22 mouse cellular contexts compared by ENCODE assay signal in the genomic region with DNA sequence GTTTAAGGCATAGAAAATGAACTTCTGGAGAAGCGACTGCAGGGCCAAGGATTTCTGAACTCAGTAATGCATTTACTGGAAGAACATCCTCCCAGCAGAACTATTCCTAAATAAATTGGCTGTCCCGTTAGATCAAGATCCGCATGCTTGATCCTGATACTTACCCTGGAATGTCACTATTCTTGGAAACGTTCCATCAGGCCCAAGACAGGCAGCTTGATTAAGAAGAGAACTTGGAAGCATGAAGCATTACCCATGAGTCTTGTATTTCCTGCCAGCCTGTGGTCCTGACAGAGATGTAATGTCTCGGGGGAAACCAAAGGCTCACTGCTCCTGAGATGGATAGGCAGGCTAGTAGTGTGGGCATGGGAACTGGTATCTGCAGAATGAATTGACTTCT.
DNase-seq lines count a peak whose midpoint lies in the region; ATAC-seq and TF ChIP-seq lines count a peak whose summit lies in the region.
"Had no signal": no experiment of that assay in that cellular context is flagged by ENCODE, and none has a peak within 500 bp of the region (broad histone marks: within the 10 kb centered on the region; RNA-seq: fewer than 3 reads in every experiment).

No protein-coding gene starts in this region.

- DNase-seq in embryonic facial prominence, embryonic 10.5 days (ENCODE audit: low spot score), result no peak
- peak; percentile 64 for DNase-seq in kidney, adult 2 months
- DNase-seq in kidney, adult 18-20 months, result no peak
- DNase-seq in liver, adult 2 months (ENCODE audit: extremely low read depth, low read depth, low spot score), result peak; percentile 6
- peak; percentile 53 for DNase-seq in embryonic facial prominence, embryonic 14.5 days (ENCODE audit: low spot score)
- DNase-seq in cerebellum, adult 11 months, result no peak
- DNase-seq: adrenal gland, postnatal 10 days; B cell, adult 2 months; cerebellum, adult 18-20 months; cerebellum, postnatal 10 days; gastrocnemius, postnatal 10 days; heart, adult 18-20 months; heart, postnatal 10 days; heart, postnatal 4 days had no signal

- no peak overlapping the region for H3K9ac ChIP-seq in embryonic facial prominence, embryonic 13.5 days
- H3K9ac ChIP-seq in liver, adult 2 months (ENCODE audit: low read depth, low read length), result no peak overlapping the region
- no peak overlapping the region for H3K9ac ChIP-seq in liver, embryonic 12.5 days
- H3K9ac ChIP-seq in embryonic facial prominence, embryonic 14.5 days (ENCODE audit: low read depth, low read length), result no peak overlapping the region
- H3K9ac ChIP-seq: forebrain, embryonic 12.5 days; hindbrain, embryonic 13.5 days had no signal

- no peaks in the 10 kb centered on the region for H3K27me3 ChIP-seq in embryonic facial prominence, embryonic 13.5 days
- H3K27me3 ChIP-seq in embryonic facial prominence, embryonic 10.5 days (replicated peaks; ENCODE audit: low read depth, poor library complexity, severe bottlenecking), result no peaks in the 10 kb centered on the region
- no peaks in the 10 kb centered on the region for H3K27me3 ChIP-seq in kidney, adult 2 months (replicated peaks; ENCODE audit: control insufficient read depth, insufficient read depth, low read length)
- no peaks in the 10 kb centered on the region for H3K27me3 ChIP-seq in liver, adult 2 months (ENCODE audit: control insufficient read depth, insufficient read depth, low read length)
- no peaks in the 10 kb centered on the region for H3K27me3 ChIP-seq in liver, embryonic 12.5 days (replicated peaks)
- H3K27me3 ChIP-seq in embryonic facial prominence, embryonic 14.5 days (replicated peaks; ENCODE audit: control insufficient read depth, insufficient read depth, low read length), result no peaks in the 10 kb centered on the region
- H3K27me3 ChIP-seq: forebrain, embryonic 12.5 days; hindbrain, embryonic 13.5 days had no signal

- 66% methylated on average over 5 of the region's 5 CpGs for WGBS in embryonic facial prominence, embryonic 13.5 days
- WGBS in embryonic facial prominence, embryonic 10.5 days, result 86% methylated on average over 5 of the region's 5 CpGs
- whole genome bisulfite sequencing in kidney, adult 2 months, result 39% methylated on average over 5 of the region's 5 CpGs
- WGBS in liver, adult 2 months, result 86% methylated on average over 5 of the region's 5 CpGs
- WGBS in liver, embryonic 12.5 days (ENCODE audit: insufficient replicate concordance), result 60% methylated on average over 5 of the region's 5 CpGs
- 73% methylated on average over 5 of the region's 5 CpGs for WGBS in embryonic facial prominence, embryonic 14.5 days

- no peak for TF ChIP-seq POLR2A in kidney, adult 2 months (IDR thresholded peaks at IDR 0.05; ENCODE audit: low read depth, low read length)
- TF ChIP-seq POLR2A in liver, adult 2 months (IDR thresholded peaks at IDR 0.05; ENCODE audit: extremely low read depth, insufficient read depth, low read length), result no peak

- H3K4me3 ChIP-seq in embryonic facial prominence, embryonic 13.5 days, result no peak overlapping the region
- H3K4me3 ChIP-seq in embryonic facial prominence, embryonic 10.5 days, result no peak overlapping the region
- no peak overlapping the region for H3K4me3 ChIP-seq in kidney, adult 2 months (ENCODE audit: insufficient read depth, low read depth, low read length)
- H3K4me3 ChIP-seq in liver, adult 2 months (ENCODE audit: insufficient read depth, low read depth, low read length), result no peak overlapping the region
- no peak overlapping the region for H3K4me3 ChIP-seq in liver, embryonic 12.5 days
- no peak overlapping the region for H3K4me3 ChIP-seq in embryonic facial prominence, embryonic 14.5 days (ENCODE audit: low read depth, low read length)
- H3K4me3 ChIP-seq: forebrain, embryonic 12.5 days; heart, embryonic 10.5 days; hindbrain, embryonic 13.5 days had no signal

- no peak for TF ChIP-seq CTCF in kidney, adult 2 months (conservative IDR thresholded peaks at IDR 0.05; ENCODE audit: insufficient read depth, insufficient read length, low read depth, low read length)
- no peak for TF ChIP-seq CTCF in liver, adult 2 months (IDR thresholded peaks at IDR 0.05; ENCODE audit: low read depth, low read length)

- H3K79me2 ChIP-seq in liver, adult 2 months (ENCODE audit: control insufficient read depth, insufficient read depth, low read length), result no peaks in the 10 kb centered on the region

- no peak overlapping the region for H3K4me2 ChIP-seq in embryonic facial prominence, embryonic 13.5 days
- H3K4me2 ChIP-seq in liver, embryonic 12.5 days, result no peak overlapping the region
- no peak overlapping the region for H3K4me2 ChIP-seq in embryonic facial prominence, embryonic 14.5 days (ENCODE audit: low read depth, low read length)
- H3K4me2 ChIP-seq: forebrain, embryonic 12.5 days; hindbrain, embryonic 13.5 days had no signal

- peak overlapping the region; percentile 48; the same call in 1 of the 2 replicates for H3K27ac ChIP-seq in embryonic facial prominence, embryonic 13.5 days
- no peak overlapping the region for H3K27ac ChIP-seq in embryonic facial prominence, embryonic 10.5 days (replicated peaks)
- no peak overlapping the region for H3K27ac ChIP-seq in kidney, adult 2 months (ENCODE audit: insufficient read depth, low read depth, low read length)
- no peak overlapping the region for H3K27ac ChIP-seq in liver, adult 2 months (replicated peaks; ENCODE audit: insufficient read depth, low read depth, low read length)
- no peak overlapping the region for H3K27ac ChIP-seq in liver, embryonic 12.5 days
- H3K27ac ChIP-seq in embryonic facial prominence, embryonic 14.5 days (replicated peaks; ENCODE audit: low read depth, low read length), result no peak overlapping the region
- H3K27ac ChIP-seq: forebrain, embryonic 12.5 days; heart, embryonic 10.5 days; hindbrain, embryonic 13.5 days had no signal

- ATAC-seq in embryonic facial prominence, embryonic 13.5 days (ENCODE audit: insufficient number of reproducible peaks, insufficient read depth, low FRiP score, low TSS enrichment, low read depth), result no peak
- ATAC-seq in liver, embryonic 12.5 days, result no peak
- no peak for ATAC-seq in embryonic facial prominence, embryonic 14.5 days (ENCODE audit: low read depth)
- ATAC-seq: CD4-positive, CD25-positive, alpha-beta regulatory T cell, adult 4 months; forebrain, embryonic 16.5 days had no signal

- H3K4me1 ChIP-seq in embryonic facial prominence, embryonic 13.5 days, result peaks cover 32% of the 10 kb centered on the region
- peaks cover 6% of the 10 kb centered on the region; the same call in 1 of the 2 replicates for H3K4me1 ChIP-seq in embryonic facial prominence, embryonic 10.5 days
- H3K4me1 ChIP-seq in kidney, adult 2 months (ENCODE audit: control insufficient read depth, insufficient read depth, low read length), result no peaks in the 10 kb centered on the region
- H3K4me1 ChIP-seq in liver, adult 2 months (ENCODE audit: control insufficient read depth, insufficient read depth, low read length), result peaks cover 12% of the 10 kb centered on the region
- no peaks in the 10 kb centered on the region for H3K4me1 ChIP-seq in liver, embryonic 12.5 days
- H3K4me1 ChIP-seq in embryonic facial prominence, embryonic 14.5 days (ENCODE audit: control insufficient read depth, insufficient read depth, low read length), result peaks cover 7% of the 10 kb centered on the region
- H3K4me1 ChIP-seq: forebrain, embryonic 12.5 days; hindbrain, embryonic 13.5 days had no signal

- peaks cover 11% of the 10 kb centered on the region; the same call in 1 of the 2 replicates for H3K36me3 ChIP-seq in embryonic facial prominence, embryonic 13.5 days
- no peaks in the 10 kb centered on the region for H3K36me3 ChIP-seq in embryonic facial prominence, embryonic 10.5 days (replicated peaks)
- no peaks in the 10 kb centered on the region for H3K36me3 ChIP-seq in kidney, adult 2 months (ENCODE audit: control insufficient read depth, insufficient read depth, low read length)
- H3K36me3 ChIP-seq in liver, adult 2 months (ENCODE audit: control insufficient read depth, insufficient read depth, low read length), result no peaks in the 10 kb centered on the region
- no peaks in the 10 kb centered on the region for H3K36me3 ChIP-seq in liver, embryonic 12.5 days
- H3K36me3 ChIP-seq in embryonic facial prominence, embryonic 14.5 days (ENCODE audit: control insufficient read depth, insufficient read depth, low read length), result 0 out of 2 replicates have a peak, but pooled peaks cover 6% of the 10 kb centered on the region
- H3K36me3 ChIP-seq: forebrain, embryonic 12.5 days; G1E; heart, embryonic 10.5 days; hindbrain, embryonic 13.5 days had no signal

- no peaks in the 10 kb centered on the region for H3K9me3 ChIP-seq in embryonic facial prominence, embryonic 13.5 days
- no peaks in the 10 kb centered on the region for H3K9me3 ChIP-seq in embryonic facial prominence, embryonic 10.5 days
- H3K9me3 ChIP-seq in liver, embryonic 12.5 days (replicated peaks), result no peaks in the 10 kb centered on the region
- no peaks in the 10 kb centered on the region for H3K9me3 ChIP-seq in embryonic facial prominence, embryonic 14.5 days (ENCODE audit: control insufficient read depth, low read length)
- H3K9me3 ChIP-seq: forebrain, embryonic 12.5 days; G1E; heart, embryonic 10.5 days; hindbrain, embryonic 13.5 days had no signal

Comparison
In these comparisons a context has a peak if more than half of its experiments do, and no peak if none do; other contexts are left out.
1. DNase-seq: peak in kidney, adult 2 months (single experiment), liver, adult 2 months (single experiment) and embryonic facial prominence, embryonic 14.5 days (single experiment); none in embryonic facial prominence, embryonic 10.5 days (single experiment), kidney, adult 18-20 months (single experiment) and cerebellum, adult 11 months (single experiment).